Mouse (Mus musculus) hindbrain, embryonic 11.5 days (tissue): ENCODE results near the gene Cryab. TPM values are rescaled to one million over a fixed set of nuclear protein-coding genes. Genes with fewer than 3 reads are reported as not detected.

Experiments
- ATAC-seq: fragments of 200-750 bp; cut with Nextera tagmentation; 2 replicates; pipeline ENCODE4 v1.8.0; 2017; ENCODE audit warnings: mild to moderate bottlenecking, moderate TSS enrichment, moderate library complexity; ENCODE audit not compliant: low FRiP score
- DNase-seq: peaks from one replicate; pipeline ENCODE4 v3.0.0-alpha.2; 2015; ENCODE audit warnings: low spot score
- H3K27ac ChIP-seq: fragments of 300-500 bp; sonication (generic); 2 replicates; pipeline ENCODE4 v1.5.1; 2014; ENCODE audit warnings: mild to moderate bottlenecking, low read depth, low read length
- H3K27me3 ChIP-seq: fragments of 300-500 bp; sonication (generic); 2 replicates; pipeline ENCODE4 v1.6.1; 2014; ENCODE audit warnings: mild to moderate bottlenecking, low read length, moderate library complexity, mixed read lengths; ENCODE audit not compliant: control insufficient read depth, insufficient read depth
- H3K36me3 ChIP-seq: fragments of 300-500 bp; sonication (generic); 2 replicates; pipeline ENCODE4 v1.6.1; 2014; ENCODE audit warnings: mild to moderate bottlenecking, low read length, moderate library complexity, mixed read lengths; ENCODE audit not compliant: control insufficient read depth, insufficient read depth
- H3K4me1 ChIP-seq: fragments of 300-500 bp; sonication (generic); replicated peaks from 2 replicates; pipeline ENCODE4 v1.6.1; 2014; ENCODE audit warnings: low read length, mixed read lengths; ENCODE audit not compliant: control insufficient read depth, insufficient read depth
- H3K4me2 ChIP-seq: fragments of 300-500 bp; sonication (generic); replicated peaks from 2 replicates; pipeline ENCODE4 v1.6.1; 2014; ENCODE audit warnings: mild to moderate bottlenecking, low read depth, low read length
- H3K4me3 ChIP-seq: fragments of 300-500 bp; sonication (generic); 2 replicates; pipeline ENCODE4 v1.5.1; 2014; ENCODE audit warnings: low read depth, low read length
- H3K9ac ChIP-seq: fragments of 300-500 bp; sonication (generic); 2 replicates; pipeline ENCODE4 v1.6.1; 2014; ENCODE audit warnings: low read depth, low read length
- H3K9me3 ChIP-seq: fragments of 300-500 bp; sonication (generic); 2 replicates; pipeline ENCODE4 v1.6.1; 2016; ENCODE audit warnings: low read length; ENCODE audit not compliant: control insufficient read depth
- WGBS: fragments of 180-500 bp; shearing (Covaris S2); extraction: QIAGEN DNeasy Blood & Tissue Kit; methylation state at CpG from one replicate; pipeline ENCODE4 v1.1.7; 2014; 5-methylcytosine and 5-hydroxymethylcytosine counted together
- polyA plus RNA-seq: library from polyadenylated mRNA; unstranded; fragments of >200 nt; fragmentation: Nextera tagmentation; extraction: Ambion mirVana; gene quantifications from 2 replicates; pipeline ENCODE4 v1.2.1, GENCODE M21; 2014

Gene Cryab
- polyA plus RNA-seq, 1 experiment from 2014 or later: 7.4 TPM

GRCm38 (mm10) chr9:50738914-50739870, 11.9 kb upstream of the Cryab start, which contains the start of gene Dixdc1:
Gene Dixdc1, minus strand, starts transcription at chr9:50739517.
- Histone ChIP-seq H3K9me3 (no peaks in the 10 kb centered on the region), H3K27me3 (no peaks in the 10 kb centered on the region), H3K27ac (no peak within 1 kb of the TSS), H3K36me3 (no peaks in the 10 kb centered on the region), H3K4me3 (peak within 1 kb of the TSS; percentile 15; the same call in 1 of the 2 replicates), H3K4me2 (peak within 1 kb of the TSS; percentile 47), H3K9ac (no peak within 1 kb of the TSS), H3K4me1 (no peaks in the 10 kb centered on the region)
- WGBS: 15% methylated on average over 36 of the region's 36 CpGs
- peak; percentile 93 for DNase-seq
- peak; percentile 96 for ATAC-seq

GRCm38 (mm10) chr9:50740867-50741784, 10.0 kb upstream of the Cryab start:
- Histone ChIP-seq H3K4me3 (no peak overlapping the region), H3K4me2 (no peak overlapping the region)
- DNase-seq: no peak

DNA sequence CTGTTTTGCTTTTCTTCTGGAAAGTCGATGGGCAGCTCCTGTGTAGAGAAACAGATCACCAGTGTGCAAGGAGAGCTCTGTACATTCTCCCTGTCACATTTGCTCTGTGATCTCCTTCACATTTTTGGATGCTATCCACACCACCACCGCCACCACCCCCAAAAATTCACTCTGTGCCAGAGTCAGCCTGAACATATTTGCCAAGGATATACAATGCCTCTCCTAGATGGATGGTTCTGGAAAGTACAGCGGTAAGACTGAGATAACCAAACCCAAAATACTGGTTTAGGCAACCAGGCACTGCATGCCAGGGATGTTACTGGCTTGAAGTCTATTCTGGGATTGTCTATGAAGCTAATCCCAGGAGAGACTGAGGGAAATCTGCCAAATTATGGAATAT, 8.9 kb upstream of the Cryab start:
- H3K9me3 ChIP-seq: no peaks in the 10 kb centered on the region
- DNase-seq: no peak
- no peak overlapping the region for H3K4me2 ChIP-seq
- H3K9ac ChIP-seq: no peak overlapping the region
- no peak overlapping the region for H3K27ac ChIP-seq
- ATAC-seq: no peak
- 0 out of 2 replicates have a peak, but pooled peaks cover 4% of the 10 kb centered on the region for H3K4me1 ChIP-seq
- no peaks in the 10 kb centered on the region for H3K36me3 ChIP-seq
- no peak overlapping the region for H3K4me3 ChIP-seq
- no peaks in the 10 kb centered on the region for H3K27me3 ChIP-seq
- 87% methylated on average over 3 of the region's 3 CpGs for WGBS

More at GRCm38 (mm10) chr9:50740867-50741784, 10.0 kb upstream of the Cryab start:
- H3K27me3 ChIP-seq: no peaks in the 10 kb centered on the region
- H3K9me3 ChIP-seq: no peaks in the 10 kb centered on the region
- no peak overlapping the region for H3K27ac ChIP-seq
- 0 out of 2 replicates have a peak, but pooled peaks cover under 1% of the 10 kb centered on the region for H3K4me1 ChIP-seq
- H3K36me3 ChIP-seq: no peaks in the 10 kb centered on the region
- H3K9ac ChIP-seq: no peak overlapping the region
- ATAC-seq: no peak
- 85% methylated on average over 14 of the region's 14 CpGs for WGBS

DNA sequence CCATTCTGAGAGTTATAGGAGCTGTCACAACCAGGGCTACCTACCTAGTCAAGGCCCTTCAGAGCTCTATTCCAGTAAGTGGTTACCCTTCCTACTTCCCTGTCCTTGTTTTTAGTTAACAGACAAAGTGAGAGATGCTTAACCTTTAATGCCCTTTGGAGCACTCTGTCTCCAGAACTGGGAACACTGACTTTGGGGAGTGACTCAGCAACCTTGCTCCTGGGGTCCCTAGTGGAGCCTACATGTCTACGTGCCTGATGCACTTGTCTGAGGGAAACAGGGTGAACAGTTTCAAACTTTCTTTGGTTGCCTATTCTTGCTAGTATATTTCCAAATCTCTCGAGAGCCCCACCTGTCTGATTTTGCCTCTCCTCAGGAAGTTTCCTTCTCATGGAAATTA, 8.4 kb upstream of the Cryab start:
- no peaks in the 10 kb centered on the region for H3K9me3 ChIP-seq
- 73% methylated on average over 2 of the region's 2 CpGs for WGBS
- ATAC-seq (no peak), DNase-seq (no peak)
- H3K4me2 ChIP-seq: no peak overlapping the region
- H3K9ac ChIP-seq: no peak overlapping the region
- H3K27me3 ChIP-seq: no peaks in the 10 kb centered on the region
- H3K27ac ChIP-seq: no peak overlapping the region
- H3K36me3 ChIP-seq: no peaks in the 10 kb centered on the region
- H3K4me1 ChIP-seq: 0 out of 2 replicates have a peak, but pooled peaks cover 4% of the 10 kb centered on the region
- H3K4me3 ChIP-seq: no peak overlapping the region

- WGBS: 13% methylated on average over 7 of the region's 7 CpGs
- Histone ChIP-seq H3K9me3 (no peaks in the 10 kb centered on the region), H3K36me3 (no peaks in the 10 kb centered on the region), H3K27ac (no peak overlapping the region), H3K4me3 (peak overlapping the region; percentile 23), H3K9ac (peak overlapping the region; percentile 45; the same call in 1 of the 2 replicates), H3K4me1 (0 out of 2 replicates have a peak, but pooled peaks cover 4% of the 10 kb centered on the region), H3K27me3 (no peaks in the 10 kb centered on the region), H3K4me2 (peak overlapping the region; percentile 46)
- no peak for ATAC-seq
- no peak for DNase-seq
Observed at GRCm38 (mm10) chr9:50745806-50746205, 5.3 kb upstream of the Cryab start.

- H3K36me3 ChIP-seq: no peaks in the 10 kb centered on the region
- ATAC-seq (no peak), DNase-seq (peak; percentile 36)
- no peak within 1 kb of the TSS for H3K27ac ChIP-seq
- peak within 1 kb of the TSS; percentile 23 for H3K4me3 ChIP-seq
- 1% methylated on average over 19 of the region's 19 CpGs for WGBS
- H3K27me3 ChIP-seq: no peaks in the 10 kb centered on the region
- no peaks in the 10 kb centered on the region for H3K9me3 ChIP-seq
- peak within 1 kb of the TSS; percentile 45; the same call in 1 of the 2 replicates for H3K9ac ChIP-seq
- peak within 1 kb of the TSS; percentile 46 for H3K4me2 ChIP-seq
- 0 out of 2 replicates have a peak, but pooled peaks cover 4% of the 10 kb centered on the region for H3K4me1 ChIP-seq
Observed at GRCm38 (mm10) chr9:50746214-50746677, 4.9 kb upstream of the Cryab start, which contains the start of gene 2310030G06Rik. Gene 2310030G06Rik, minus strand, starts transcription at chr9:50746536.

GRCm38 (mm10) chr9:50750706-50751105, 419 bp upstream of the Cryab start:
- ATAC-seq: no peak
- no peaks in the 10 kb centered on the region for H3K27me3 ChIP-seq
- no peak overlapping the region for H3K9ac ChIP-seq
- WGBS: 79% methylated on average over 6 of the region's 6 CpGs
- H3K36me3 ChIP-seq: no peaks in the 10 kb centered on the region
- no peak overlapping the region for H3K4me2 ChIP-seq
- no peaks in the 10 kb centered on the region for H3K9me3 ChIP-seq
- H3K4me3 ChIP-seq: no peak overlapping the region
- DNase-seq: no peak
- H3K4me1 ChIP-seq: 0 out of 2 replicates have a peak, but pooled peaks cover 4% of the 10 kb centered on the region
- H3K27ac ChIP-seq: no peak overlapping the region

DNA sequence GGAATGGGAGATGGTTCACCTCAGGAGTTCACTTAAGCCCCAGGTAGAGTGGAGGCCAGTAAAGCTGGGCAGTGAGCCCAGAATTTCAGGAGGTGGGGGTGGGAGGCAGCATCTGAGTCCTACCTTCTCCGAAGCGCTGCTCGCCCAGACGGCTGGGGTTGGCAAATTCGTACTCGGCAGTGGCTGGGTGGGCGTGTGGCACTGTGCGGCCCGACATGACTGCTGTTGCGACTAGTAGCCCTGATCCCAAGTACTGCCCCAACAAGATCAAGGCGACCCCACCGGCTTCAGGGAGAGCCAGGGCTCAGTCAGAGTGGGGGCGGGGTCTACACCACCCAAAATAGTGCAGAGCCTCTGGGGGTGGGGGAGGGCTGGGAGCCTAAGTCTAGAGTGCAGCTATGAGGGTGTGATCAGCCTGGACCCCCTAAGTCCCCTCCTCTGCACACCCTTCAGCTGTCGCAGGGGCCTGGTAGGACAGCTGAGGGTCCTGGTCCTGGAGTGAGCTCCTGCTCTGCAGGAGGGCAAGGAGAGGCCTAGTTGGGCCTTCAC, 1.0 kb downstream of the Cryab start, which contains the start of gene Hspb2:
Gene Hspb2, minus strand, starts transcription at position 301 of the 549 bp plus-strand sequence.
- no peak for DNase-seq
- WGBS: 71% methylated on average over 14 of the region's 14 CpGs
- Histone ChIP-seq H3K9me3 (no peaks in the 10 kb centered on the region), H3K4me1 (no peaks in the 10 kb centered on the region), H3K27me3 (no peaks in the 10 kb centered on the region), H3K36me3 (no peaks in the 10 kb centered on the region), H3K4me3 (no peak within 1 kb of the TSS), H3K4me2 (no peak within 1 kb of the TSS), H3K27ac (no peak within 1 kb of the TSS), H3K9ac (no peak within 1 kb of the TSS)
- ATAC-seq: no peak
